Mouse (Mus musculus) kidney, postnatal 4 days (tissue): Measurements from ENCODE around the gene Zfp148.
A peak's percentile ranks its signal among the peaks of the same experiment; 100 is the strongest.
"Not testable (repeated sequence)": the region's sequence is repeated elsewhere in the genome, so short reads cannot be mapped to it uniquely, and the experiment has no call there.

Experiments used
- DNase-seq, 2 experiments: peaks; one replicate each; pipeline ENCODE4 v3.0.0; 2021; ENCODE audit warnings: mixed read lengths in 2 of 2

Zfp148 gene

DNA sequence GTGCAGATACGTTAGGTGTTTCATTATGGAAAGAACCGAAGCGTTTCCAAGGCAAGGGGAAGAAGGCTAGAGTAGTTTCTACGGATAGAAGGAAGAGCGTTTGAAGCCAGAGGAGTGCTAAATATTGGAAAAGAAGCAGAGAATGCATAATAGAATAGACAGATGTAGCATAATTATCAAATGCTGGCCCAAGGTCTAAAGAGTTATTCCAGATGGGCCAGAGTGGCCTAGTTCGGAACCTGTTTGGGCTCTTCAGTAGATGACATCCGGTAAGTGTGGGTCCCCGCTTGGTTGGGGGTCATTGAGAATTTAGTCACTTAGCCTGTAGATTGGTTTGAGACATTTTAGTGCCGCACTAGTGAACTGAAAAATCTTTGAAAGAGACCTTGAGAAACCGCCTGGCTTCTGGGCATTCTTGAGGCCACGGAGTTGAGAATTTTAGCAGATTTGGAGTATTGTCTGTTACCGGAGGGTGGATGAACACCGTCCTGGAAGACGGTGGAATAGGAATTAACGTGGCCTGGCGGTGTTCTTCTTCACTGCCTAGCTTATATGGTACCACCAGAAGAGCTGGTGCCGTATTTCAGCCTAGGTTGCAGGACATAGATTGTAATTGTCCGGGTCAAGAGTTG, 1.1 kb downstream of the Zfp148 start:
- DNase-seq = peak; percentile 18 to 45

DNA sequence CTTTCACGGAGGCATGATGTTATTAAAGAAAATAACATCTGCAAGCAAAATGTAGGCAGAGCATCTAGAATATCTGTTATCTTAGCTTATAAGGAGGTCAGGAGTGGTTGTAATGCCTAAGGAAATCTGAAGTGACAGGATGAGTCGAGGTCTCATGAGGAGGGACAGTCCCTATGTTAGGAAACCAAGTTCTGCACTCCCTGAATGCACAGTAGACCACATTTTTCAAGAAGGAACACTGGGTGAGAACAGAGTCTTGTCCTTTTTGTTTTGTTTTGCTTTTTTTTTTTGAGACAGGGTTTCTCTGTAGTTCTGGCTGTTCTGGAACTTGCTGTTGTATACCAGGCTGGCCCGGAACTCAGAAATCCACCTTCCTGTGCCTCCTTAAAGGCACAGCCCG, 1.7 kb downstream of the Zfp148 start:
- DNase-seq = no peak

DNA sequence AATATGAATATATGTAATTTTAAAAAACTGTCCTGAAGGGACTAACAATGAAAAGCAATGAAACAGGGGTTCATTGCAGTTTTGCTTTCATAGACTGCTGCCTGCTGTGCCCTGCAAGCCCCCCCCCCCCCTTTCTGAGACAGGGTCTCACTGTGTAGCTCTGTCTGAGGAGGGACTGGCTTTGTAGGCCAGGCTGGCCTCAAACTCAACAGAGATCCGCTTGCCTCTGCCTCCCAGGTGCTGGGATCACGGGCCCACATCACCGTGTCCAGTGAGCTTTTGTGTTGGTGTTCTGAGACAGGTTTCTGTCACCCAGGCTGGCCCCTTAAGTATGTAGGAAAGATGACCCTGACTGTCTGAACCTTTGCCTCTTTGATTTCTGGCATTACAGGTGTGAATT, 2.9 kb downstream of the Zfp148 start:
- no peak for DNase-seq

GRCm38 (mm10) chr16:33384057-33384456, 3.4 kb downstream of the Zfp148 start:
- DNase-seq = not testable (repeated sequence)

DNA sequence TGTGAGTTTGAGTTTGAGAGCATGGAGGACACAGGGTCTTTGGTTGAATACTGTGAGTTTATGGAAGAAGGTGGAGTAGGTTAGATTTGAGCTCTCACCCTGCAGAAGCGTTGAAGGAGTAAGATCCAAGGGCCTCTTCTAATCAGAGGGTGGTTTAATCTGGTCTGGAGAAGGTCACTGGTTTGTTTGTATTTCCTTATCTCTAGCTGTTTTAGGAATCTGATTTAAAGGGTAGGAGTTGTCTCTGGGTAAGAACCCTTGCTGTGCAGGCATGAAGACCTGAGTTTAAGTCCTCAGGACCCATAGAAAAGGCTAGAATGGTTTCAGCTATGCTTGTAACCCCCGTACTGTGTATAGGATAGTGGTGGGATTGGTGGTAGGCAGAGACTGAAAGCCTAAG, 6.4 kb downstream of the Zfp148 start:
- no peak for DNase-seq

DNA sequence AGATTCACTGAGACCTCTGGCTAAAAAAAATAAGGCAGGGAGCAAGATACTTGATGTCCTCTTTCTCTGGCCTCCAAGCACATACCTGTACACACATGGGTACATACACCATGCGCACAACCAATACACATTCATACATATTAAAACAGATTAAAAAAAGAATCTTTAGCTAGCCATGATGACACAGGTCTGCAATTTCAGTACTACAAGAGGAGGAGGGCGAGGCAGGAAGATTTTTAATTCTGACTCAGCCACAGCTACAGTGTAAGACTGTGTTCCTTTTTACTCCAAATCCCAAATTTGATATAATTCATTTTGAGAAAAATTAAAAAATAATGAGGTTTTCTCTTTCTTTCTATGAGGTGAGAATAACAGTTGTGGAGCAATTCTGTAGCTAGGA, 6.8 kb downstream of the Zfp148 start:
- DNase-seq = no peak

- peak; percentile 81 to 86 for DNase-seq
Observed at GRCm38 (mm10) chr16:33399913-33400782, 19.5 kb downstream of the Zfp148 start.

DNA sequence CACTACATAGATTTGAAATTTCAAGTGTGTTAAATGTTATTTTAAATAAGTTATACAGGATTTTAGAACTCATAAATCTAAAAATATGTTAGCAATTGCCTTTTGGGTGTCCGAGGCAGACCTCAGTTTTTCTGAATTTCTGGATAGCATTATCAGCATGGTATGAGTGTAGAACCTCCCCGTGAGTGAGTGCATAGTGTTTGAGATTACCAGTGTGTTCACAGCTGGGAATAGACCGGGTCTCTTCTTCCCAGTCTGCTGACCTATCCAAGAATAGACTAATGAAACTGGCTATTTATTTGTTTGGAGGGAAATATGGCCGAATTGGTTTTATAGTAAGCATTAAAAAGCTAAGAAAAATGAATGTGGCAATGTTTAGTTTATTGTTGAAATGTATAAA, 20.3 kb downstream of the Zfp148 start:
- no peak for DNase-seq

- no peak for DNase-seq
Observed at GRCm38 (mm10) chr16:33403258-33403657, 22.6 kb downstream of the Zfp148 start.

- DNase-seq = no peak
Observed at GRCm38 (mm10) chr16:33404055-33404454, 23.4 kb downstream of the Zfp148 start.

GRCm38 (mm10) chr16:33405487-33405886, 24.9 kb downstream of the Zfp148 start:
- DNase-seq = no peak

- no peak for DNase-seq
Observed at GRCm38 (mm10) chr16:33410151-33410550, 29.5 kb downstream of the Zfp148 start.

- DNase-seq = no peak
Observed at GRCm38 (mm10) chr16:33410605-33411004, 30.0 kb downstream of the Zfp148 start.

DNA sequence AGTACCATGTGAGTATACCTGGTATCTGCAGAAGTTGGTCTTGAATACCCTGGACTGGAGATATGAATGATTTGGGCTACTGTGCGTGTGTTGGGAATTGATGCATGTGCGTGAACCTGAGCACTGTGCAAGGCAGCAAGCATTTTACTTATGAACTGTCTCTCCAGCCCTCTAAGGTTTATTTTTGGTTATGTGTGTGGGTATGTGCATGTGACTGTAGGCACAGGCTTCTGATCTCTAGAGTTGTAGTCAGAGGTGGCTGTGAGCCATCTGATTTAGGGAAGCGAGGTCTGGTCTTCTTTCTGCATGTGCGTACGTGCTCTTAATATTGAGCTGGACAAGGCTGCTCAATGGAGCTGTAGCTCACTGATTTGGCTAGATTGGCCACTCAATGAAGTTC, 33.6 kb downstream of the Zfp148 start:
- DNase-seq = no peak

DNA sequence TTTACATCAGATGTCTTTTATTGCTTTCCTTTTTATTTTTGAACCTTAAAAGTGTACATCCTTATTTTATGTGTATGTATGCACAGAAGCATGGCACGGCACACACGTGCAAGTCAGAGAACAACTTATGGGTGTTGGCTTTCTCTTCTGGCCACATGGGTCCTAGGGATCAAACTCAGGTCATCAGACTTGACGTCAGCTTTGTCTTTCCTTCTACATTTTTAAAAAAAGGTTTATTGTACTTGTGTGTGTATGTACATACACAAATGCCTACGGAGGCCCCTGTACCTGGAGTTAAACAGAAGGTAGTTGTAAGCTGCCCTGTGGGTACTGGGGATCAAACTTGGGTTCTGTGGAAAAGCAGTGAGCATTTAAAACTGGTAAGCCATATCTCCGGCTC, 35.0 kb downstream of the Zfp148 start:
- DNase-seq = no peak

DNA sequence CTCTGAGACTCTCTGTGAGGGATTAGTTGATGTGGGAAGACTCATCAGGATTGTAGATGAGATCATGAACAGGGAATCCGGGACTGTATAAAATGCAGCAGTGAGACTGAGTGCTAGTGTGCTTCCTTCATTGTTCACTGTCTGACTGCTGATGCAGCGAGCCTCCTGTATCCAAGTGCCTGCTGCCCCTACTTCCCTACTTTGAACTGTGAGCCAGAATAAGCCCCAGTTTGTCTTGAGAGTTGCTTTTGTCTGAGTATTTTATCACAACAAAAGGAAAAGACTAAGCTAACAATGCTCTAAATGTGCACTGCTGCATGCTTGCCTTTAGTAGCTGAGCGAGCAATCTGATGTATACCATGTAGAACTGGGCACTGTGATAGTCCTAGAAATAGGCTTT, 47.7 kb downstream of the Zfp148 start:
- no peak for DNase-seq

DNA sequence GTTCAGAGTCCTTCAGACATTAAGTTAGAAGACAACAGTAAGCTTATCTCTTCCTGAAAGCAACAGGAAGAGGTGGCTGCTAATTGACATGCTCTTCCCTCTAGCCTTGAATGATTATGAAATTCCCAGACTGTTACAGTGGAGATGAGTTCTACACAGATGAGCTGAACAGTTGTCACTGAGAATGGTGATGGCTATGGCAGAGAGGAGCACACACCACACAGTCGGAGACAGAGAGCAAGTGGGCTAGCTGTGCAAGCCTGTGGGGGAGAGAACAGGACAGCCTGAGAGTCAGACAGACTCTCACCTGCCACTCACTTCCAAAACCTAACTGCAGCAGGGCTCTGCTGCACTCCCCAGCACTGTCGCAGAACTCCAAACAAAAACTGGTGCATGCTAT, 51.0 kb downstream of the Zfp148 start:
- DNase-seq = no peak

DNA sequence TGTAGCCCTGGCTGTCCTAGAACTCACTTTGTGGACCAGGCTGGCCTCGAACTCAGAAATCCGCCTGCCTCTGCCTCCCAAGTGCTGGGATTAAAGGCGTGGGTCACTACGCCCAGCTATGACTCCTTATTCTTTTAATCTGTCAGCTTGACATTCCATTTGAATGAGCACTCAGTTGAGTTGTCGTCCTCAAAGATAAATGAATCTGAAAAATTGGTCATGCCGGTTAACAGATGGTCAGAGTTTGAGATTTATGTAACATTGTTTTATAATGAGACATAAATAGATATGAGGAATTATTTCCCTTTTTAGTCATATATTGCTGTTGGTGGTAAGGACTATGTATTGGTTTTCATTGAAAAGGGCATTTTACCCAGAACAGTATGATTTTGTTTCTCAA, 60.4 kb downstream of the Zfp148 start:
- DNase-seq = no peak

- no peak for DNase-seq
Observed at GRCm38 (mm10) chr16:33446830-33447229, 66.2 kb downstream of the Zfp148 start.

DNA sequence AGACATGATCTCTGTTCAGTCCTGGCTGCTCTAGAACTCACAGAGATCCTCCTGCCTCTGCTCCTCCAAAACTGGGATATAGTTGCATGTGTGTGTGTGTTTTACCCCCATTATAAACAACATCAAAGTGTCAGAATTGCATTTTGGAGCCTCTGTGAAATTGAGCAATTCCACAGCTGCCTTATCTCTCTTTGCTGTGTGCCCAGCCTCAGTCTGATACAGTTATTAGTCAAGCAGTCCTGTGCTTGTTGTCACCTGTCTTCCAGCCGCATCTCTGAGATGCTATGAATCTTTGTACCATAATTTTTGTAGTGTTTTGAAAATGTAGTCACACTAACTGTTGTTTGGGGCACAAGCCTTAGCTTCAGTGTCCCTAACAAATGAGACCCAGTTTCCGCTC, 73.2 kb downstream of the Zfp148 start:
- no peak for DNase-seq

DNA sequence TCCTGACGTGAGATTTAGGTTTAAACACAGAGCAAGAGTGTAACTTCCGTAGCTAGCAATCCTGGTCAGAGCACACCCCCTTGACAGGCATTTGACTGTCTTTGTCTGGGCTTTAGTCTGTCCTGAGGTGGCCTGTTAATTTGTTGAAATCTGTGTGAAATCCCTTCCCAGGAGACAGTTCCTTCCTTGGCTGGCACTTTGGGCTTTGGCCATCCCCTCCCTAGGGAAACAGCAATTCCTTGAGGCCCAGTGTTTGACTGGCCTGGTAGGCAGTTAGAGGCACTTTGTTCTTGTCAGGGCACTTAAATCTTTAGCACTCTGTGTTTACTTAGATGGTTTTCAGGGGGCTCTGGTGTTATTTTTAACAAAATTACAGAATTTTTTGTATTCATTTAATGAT, 73.7 kb downstream of the Zfp148 start:
- DNase-seq = no peak

DNA sequence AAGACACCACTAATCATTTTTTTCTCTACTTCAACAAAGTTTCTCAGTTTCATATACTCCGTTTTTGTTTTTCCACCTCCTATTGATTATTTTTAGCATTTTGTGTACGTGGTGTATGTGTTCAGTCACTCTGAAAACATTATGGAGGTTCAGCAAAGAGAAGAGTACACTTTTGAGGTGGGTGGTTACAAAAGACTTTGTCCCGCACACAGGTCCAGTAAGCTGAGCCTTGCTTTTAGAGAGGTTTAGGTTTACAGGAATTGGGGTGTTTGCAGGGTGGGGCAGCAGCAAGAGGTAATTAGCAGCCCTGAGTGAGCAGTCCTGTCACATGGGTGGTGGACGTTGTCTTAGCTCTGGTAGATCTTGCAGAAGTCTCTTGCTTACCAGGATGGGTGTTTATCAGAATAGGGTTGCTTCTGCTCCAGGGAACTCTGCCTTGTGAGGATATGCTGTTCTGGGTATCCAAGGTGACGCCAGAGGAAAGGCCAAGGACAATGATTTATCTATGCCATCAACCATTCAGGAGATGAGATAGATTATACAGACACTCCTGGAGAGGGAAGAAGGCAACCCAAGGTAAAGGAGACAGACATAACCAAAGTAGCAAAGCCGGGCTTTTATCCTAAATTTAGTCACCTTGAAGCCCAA, 74.8 kb downstream of the Zfp148 start:
- no peak for DNase-seq

- DNase-seq = no peak
Observed at GRCm38 (mm10) chr16:33459101-33459500, 78.5 kb downstream of the Zfp148 start.

DNA sequence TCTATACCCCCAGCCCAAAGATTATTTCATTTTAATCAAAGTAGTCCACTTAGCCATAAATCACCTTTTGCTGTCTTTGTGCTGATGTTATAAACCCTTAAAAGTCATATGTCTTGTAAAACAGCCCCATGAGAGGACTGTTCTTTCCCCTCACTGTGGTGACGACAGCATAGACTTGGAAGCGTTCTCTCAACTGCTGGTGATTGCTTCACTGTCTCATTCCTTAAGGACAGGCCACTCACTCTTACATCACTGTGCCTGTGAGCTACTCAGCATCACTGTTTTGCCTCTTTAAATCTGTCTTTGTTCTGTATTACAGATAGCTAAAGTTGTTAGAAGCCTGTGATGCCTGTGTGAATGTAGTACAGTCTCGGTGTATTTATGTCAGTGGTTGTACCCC, 80.8 kb downstream of the Zfp148 start:
- no peak for DNase-seq
